Mouse (Mus musculus): ENCODE data around the gene Blvrb. TPM values are rescaled to one million over a fixed set of nuclear protein-coding genes. Genes with fewer than 3 reads are reported as not detected.
"Not testable (repeated sequence)": the region's sequence is repeated elsewhere in the genome, so short reads cannot be mapped to it uniquely, and the experiment has no call there.

Blvrb gene
- total RNA-seq, 2 experiments from 2014 or later: 36.3 to 44.5 TPM

DNA sequence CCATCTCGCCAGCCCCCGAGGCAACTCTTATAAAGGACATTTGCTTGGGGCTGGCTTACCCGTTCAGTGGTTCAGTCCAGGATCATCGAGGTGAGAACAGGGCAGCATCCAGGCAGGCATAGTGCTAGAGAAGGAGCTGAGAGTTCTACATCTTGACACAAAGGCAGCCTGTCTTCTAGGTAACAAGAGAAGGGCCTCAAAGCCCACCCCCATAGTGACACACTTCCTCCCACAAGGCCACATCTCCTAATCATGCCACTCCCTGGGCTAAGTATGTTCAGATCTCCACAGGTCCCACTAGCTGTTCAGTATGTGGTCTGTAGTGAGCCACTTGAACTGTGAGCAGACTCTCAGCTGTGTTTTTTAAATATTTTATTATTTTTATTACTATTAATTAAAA, 36.1 kb downstream of the Blvrb start:
- DNase-seq: no peak

DNA sequence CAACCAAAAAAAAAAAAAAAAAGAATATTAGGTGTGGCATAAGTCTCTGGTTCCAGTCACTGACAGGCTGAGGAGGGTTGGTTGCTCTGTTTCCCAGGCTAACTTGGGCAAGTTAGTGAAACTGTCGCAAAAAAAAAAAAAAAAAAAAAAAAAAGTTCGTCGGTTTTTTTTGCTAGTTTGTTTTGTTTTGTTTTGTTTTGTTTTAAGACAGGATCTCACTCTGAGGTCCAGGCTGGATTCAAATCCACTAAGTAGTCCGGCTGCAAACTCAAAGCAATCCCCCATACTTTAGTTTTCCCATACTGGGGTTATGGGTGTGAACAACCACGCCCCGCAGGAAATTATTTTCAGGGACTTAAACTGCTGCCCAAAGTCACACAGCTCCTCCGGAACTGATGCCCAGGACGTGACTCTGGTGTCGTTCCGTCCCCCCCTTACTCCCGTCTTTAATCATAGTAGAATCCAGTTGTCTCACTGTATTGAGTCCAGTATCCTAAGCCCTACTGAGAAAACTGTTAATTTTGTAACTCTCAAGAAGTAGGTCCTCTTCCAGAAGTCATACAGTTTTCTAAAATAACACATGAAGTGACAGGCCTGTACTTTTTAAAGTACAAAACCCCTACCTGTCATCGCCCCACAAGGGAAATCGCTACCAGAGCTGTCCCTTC, 38.5 kb downstream of the Blvrb start:
- no peak for DNase-seq

DNA sequence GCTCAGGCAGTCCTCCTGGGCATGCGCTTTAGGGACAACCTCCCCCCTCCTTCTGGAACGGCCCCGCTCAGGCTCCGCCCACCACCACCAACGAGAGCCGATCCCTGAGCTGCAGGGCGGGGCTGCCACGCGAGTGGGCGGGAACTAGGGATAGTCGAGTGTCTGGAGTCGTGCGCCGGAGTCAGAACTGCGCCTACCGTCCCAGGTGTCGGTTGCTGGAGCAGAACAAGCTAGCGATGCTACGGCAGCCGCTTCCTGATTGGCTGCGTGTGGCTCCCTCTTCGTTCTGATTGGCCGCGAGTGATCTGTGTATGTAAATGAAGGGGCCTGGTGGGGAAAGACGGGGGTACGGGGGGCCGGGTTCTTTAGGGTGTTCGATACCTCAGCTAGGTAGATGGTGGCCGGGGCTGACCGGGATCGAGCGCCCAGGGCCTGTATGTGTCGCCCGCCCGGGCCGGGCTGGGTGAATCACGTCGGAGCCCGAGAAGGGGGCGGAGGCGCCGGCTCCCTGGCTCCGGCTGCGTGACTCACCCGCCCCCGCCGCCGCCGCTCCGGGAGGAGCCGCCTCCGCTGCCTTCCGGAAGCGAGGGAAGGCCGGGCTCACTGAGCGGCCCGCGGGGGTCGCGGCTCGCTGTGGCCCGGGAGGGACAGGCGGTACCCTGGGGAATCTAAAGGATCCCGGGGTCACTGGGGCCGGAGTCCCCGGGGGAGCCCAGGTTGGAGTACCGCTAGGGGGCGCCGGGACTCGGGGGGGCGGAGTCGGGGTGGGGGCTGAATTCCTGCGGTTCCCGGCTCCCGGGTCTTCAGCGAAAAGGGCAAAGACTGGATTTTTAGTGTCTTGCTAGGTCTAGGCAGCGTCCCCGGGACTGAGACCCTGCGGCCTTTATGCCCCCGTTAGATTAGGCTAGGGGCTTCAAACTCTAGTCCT, 39.3 kb downstream of the Blvrb start, which contains the start of gene Sertad1:
Sertad1 (plus strand) TSS at position 141 of the 928 bp plus-strand sequence.
- DNase-seq: peak; percentile 100

DNA sequence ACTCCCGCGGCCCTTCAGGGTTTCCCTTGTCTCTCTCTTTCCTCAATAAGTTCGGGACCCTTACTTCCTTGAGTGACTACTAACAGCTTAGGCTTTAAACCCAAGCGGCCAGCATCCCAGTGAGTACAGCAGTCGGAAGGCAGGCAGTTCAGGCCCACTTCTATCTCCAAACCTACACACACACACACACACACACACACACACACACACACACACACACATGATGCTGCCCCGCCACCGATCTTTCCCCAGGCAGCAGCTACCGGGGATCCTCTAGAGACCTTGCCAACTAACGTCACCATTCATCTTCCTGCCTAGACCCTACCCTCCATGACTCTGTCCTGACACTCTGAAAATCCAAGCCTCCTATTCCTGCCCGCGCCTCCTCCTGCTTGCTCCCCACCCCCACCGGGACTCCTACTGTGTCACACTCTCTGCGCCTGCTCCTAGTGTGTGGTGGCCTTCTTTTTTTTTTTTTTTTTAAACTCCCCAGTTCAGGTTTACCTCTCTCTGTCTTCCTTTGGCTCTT, 40.0 kb downstream of the Blvrb start:
- peak; percentile 84 for DNase-seq

DNA sequence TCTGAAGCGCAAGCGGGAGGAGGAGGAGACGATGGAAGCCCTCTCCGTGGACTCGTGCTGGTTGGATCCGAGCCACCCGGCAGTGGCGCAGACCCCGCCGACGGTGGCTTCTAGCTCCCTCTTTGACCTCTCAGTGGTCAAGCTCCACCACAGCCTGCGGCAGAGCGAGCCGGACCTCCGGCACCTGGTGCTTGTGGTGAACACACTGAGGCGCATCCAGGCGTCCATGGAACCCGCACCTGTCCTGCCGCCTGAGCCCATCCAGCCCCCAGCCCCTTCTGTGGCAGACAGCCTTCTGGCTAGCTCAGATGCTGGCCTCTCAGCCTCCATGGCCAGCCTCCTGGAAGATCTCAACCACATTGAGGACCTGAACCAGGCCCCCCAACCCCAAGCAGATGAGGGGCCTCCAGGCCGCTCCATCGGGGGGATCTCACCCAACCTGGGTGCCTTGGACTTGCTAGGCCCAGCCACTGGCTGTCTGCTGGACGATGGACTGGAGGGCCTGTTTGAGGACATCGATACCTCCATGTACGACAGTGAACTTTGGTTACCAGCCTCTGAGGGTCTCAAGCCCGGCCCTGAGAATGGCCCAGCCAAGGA, 41.6 kb downstream of the Blvrb start:
- DNase-seq: no peak

DNA sequence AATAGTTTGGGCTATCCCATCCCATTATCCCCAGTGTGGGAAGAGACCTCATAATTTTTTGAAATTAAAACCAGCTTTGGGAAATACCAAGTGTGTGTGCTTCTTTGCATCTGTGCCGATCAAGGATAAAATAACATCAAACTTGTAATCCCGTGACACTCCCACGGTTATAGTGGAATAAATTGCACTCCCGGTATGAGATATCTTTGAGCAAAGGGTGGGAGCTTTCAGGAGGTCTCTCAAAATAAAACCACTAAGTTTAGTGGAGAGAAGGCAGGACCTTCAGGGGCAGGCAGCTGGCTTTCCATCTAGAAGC, 42.4 kb downstream of the Blvrb start:
- no peak for DNase-seq

DNA sequence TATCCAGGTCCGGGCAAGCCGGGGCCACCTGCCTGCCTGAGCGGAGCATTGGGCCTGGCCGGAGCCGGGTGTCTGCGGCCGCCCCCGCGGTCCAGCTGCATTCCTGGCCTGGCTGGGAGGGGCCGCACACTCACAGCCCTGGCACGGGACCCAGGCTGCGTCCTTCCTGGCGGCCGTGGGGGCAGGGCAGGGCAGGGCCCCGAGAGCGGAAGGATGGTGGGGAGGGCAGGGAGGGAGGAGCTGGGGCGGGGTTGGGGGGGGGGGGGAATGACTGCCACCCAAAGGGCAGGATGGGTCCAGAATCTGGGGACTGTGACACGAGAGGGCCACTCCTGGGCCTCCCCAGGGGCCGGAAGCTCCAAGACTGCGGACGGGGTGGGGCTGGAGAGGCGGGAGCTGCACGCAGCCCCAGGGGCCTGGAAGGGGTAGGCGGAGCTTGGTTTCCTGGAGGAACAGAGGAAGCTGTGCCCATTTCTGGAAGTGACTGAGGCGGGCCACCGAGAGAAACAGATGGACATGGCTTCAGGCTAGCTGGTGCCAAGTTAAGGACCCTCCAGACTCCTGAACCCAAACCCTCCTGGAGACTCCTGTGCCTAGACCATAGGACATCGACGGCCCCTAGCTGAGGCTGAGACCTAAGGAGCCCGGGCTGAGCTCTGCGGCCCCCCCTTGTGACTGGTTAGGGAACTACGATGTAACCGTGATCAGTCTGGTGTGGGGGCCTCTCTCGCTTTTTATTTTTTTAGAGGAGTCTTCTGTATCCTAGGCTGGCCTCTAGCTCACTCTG, 43.0 kb downstream of the Blvrb start:
- DNase-seq: peak; percentile 96

DNA sequence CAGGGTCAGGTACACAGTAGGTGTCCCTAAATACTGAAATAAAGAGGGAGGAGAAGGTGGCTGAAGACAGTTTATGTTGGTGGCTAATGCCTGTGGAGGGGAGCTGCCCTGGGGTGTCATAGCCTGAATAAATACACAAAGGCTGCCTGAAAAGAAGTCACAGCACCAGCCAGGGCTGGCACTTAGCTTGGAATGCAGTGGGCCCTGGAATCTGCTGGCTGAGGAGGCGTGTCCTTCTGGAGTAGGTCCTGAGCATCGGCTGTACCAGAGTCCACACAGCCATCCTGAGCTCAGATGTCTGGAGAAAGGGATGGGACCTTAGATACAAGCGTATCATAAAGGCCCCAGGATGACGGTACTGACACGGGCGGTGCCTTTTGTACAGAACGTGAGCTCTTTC, 44.1 kb downstream of the Blvrb start:
- DNase-seq: no peak

DNA sequence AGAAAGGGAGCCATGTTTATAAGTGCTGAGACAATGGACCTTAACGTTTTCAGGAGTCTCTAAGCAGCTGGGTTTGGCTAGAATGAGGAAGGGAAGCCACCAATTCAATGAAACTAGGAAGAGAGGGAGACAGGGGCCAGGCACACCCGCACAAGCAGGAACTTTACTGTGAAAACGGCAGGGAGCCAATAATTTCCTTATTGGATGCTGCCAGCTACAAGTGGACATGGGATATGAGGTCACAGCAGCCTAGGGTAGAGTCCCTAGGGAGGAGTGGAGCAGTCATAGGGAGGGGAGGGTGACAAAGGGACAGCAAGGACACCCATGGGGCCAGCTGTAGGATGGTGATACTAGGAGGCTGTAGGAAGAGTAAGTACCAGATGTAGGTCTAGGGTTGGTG, 45.2 kb downstream of the Blvrb start:
- no peak for DNase-seq

DNA sequence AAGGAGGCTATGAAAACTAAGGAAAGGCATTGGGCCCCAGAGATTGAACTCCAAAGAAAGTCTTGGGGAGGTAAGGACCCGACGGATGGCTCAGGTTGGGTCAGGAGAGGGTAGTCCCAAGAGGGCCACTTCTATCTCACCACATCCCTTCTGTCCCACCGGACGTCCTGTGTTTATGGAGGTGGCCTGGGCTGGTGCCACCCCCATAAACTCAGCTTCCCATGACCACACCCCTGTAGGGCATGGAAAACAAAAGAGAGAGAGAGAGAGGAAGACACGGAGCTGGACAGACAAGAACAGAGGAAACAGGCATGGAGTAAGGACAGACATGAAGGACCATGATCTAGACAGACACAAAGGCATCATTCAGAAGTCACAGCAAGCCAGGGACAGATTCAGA, 45.7 kb downstream of the Blvrb start:
- DNase-seq: no peak

DNA sequence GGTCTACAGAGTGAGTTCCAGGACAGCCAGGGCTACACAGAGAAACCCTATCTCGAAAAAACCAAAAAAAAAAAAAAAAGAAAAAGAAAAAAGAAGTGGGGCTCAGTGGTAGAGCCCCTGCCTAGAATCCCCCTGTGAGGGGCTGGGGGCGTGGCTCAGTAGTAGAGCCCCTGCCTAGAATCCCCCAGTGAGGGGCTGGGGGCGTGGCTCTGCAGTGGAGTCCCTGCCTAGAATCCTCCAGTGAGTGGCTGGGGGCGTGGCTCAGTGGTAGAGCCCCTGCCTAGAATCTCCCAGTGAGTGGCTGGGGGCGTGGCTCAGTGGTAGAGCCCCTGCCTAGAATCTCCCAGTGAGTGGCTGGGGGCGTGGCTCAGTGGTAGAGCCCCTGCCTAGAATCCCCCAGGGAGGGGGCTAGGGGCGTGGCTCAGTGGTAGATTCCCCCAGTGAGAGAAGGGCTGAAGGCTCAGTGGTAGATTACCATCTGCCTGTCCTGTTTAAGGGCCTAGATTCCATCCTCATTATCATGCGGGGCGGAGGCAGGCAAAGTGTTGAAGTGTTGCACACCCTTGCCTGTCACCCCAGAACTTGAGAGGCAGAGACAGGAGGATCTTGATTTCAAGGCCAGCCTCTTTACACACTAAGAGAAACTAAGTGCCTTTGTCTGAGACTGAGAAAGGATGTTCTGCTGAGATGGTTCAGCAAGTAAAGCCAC, 47.0 kb downstream of the Blvrb start:
- DNase-seq: not testable (repeated sequence)

DNA sequence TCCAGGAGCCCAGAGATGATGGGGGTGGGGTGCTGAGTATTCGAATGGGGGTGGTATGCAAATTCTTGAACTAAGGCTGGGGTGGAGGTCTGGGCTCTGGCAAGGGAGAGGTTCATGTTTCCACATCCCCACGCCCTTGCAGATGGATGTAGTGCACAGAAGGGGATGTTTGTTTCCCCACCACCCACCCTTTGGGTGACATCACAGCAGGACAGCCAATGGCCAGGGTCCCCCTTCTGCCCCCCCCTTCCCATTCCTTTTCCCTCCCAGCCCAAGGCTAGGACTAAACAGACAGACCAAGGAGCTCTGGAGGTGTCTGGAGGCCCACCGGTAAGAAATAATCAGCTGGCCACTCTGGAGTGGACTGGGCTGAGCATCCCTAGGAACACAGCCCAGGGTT, 51.3 kb downstream of the Blvrb start, which contains the start of gene Prx:
Prx (plus strand) TSS at position 289 of the 400 bp plus-strand sequence.
- DNase-seq: no peak

DNA sequence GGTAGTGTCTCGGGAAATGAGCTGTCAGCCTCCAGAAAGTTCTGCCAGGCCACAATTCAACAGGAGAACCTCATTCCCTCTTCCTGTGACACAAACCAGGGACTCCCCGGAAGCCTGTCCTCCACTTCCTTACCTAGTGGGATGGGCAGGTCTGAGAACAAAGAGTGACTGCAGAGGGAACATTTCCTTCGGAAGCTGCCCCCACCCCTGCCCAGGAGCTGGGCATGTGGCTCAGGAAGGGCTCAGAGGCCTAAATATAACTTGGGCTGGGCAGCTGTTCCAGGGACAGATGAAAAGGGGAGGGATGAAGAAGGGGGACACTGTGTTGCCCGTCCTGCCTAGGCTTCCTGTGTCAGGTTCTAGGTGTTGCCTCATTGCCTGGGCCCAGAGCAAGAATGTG, 53.8 kb downstream of the Blvrb start:
- peak; percentile 39 for DNase-seq

DNA sequence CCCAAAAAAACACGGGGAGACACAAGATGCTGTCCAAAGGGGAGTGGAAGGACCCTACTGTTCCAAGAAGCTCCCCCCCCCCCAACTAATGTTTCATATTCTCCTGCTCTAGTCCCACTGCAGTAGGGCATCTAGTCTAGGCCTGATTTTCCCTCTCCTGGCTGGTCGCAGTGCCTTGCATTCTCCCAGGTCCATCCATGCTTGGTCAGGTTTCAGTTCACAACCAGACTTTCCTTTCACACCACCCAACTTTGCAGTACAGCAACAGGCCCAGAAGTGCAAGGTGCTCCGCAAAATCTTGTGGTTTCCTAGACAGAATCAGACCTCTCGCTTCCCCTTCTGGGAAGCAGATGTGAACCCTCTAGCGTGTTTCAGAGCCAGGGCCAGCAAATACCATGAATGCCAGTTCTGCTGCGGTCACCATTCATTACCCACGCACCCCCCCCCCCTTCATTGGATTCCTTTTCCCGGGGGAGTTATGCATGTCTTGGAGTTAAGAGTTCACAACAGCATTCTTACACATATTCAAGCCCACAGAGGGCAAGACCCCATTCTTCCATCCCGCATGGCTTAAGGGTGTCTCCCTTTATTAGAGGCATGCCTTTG, 59.1 kb downstream of the Blvrb start:
- DNase-seq: no peak

DNA sequence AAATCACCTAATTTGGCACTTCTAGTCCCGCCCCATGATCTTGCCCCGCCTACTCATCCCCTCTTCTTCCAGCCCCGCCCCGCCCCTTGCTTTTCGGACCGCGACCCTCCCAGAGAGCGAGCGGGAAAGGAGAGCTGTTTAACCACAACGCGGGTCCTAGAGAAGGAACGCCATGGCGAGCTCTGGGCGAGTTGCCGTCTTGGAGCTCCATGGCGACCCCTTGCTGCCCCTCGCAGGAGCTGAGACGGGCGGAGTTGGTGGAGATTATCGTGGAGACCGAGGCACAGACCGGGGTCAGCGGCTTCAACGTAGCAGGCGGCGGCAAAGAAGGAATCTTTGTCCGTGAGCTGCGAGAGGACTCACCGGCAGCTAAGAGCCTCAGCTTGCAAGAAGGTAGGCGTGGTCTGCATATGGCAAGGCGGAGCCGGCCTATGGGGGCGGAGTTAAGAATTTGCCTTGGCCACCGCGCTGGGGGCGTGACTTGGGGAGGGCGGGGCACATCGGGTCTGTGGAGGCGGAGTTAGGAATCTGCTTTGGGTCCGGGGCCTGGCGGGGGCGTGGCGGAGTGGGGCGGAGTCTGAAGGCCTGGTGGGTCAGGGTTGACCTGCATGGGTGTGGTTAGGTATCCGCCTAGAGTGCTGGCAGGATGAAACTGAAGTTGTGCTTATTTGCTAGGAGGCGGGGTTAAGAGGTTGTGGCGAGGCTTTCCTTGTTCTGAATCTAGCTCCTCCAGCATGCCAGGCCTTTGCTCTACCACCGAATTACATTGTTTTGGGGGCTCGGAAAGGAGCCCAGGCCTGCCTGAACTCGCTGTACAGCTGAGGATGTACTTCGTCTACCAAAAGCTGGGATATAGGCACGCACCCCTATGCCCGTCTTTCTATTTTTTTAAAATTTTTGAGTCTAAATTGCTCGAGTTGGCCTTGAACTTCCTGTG, 60.2 kb downstream of the Blvrb start:
- peak; percentile 99 for DNase-seq

DNA sequence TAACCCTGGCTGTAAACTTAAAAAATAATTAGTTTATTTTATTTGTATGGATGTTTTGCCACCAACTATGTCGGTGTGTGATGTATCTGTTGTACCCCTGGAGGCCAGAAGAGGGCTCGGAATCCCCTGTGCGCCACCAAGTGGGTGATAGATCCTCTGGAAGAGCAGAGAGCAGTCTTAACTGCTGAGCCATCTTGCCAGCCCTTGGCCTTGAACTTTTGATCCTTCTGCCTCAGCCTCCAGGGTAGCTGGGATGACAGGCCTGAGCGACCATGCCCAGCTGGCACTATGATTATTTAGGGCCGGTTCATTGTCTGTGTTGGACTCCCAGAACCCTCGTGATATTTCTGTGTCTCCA, 60.8 kb downstream of the Blvrb start:
- DNase-seq: peak; percentile 76

DNA sequence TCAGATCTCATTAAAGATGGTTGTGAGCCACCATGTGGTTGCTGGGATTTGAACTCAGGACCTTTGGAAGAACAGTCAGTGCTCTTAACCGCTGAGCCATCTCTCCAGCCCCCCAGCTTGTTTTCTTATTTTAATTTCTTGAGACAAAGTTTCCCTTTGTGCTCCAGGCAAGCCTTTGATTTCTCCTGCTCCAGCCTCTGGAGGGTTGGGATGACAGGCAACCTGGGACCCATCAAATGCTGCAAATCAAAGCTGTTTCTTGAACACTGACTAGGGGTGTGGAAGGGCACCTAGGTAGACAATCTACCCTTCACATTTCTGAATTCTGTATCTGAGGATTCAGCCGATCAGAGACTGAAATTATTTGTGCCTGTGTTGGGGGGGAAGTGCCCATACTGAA, 63.0 kb downstream of the Blvrb start:
- no peak for DNase-seq

DNA sequence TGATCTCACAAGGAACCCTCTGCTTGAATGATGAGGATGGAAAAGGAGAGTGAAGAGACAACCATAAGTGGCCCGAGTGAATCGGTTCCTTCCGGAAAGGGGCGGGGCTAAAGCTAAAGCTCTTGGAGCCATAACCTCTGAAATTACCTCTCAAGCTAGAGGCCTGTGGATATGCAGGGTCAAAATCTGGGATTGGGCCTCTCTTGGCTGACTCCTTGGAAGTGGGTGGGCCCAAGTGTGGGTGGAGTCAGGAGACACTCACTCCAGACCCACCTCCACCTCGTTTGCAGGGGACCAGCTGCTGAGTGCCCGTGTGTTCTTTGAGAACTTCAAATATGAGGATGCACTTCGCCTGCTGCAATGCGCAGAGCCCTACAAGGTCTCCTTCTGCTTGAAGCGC, 67.2 kb downstream of the Blvrb start:
- DNase-seq: no peak

All from heart, postnatal 4 days (tissue).